Mouse (Mus musculus) frontal cortex, postnatal 25 days (tissue): ENCODE results near the gene Taf13.
A peak's percentile ranks its signal among the peaks of the same experiment; 100 is the strongest.
"Not testable (repeated sequence)": the region's sequence is repeated elsewhere in the genome, so short reads cannot be mapped to it uniquely, and the experiment has no call there.

Experiments
- DNase-seq, 2 experiments: peaks; one replicate each; pipeline ENCODE4 v3.0.0; 2022; ENCODE audit warnings: low spot score in 2 of 2

Taf13 gene

DNA sequence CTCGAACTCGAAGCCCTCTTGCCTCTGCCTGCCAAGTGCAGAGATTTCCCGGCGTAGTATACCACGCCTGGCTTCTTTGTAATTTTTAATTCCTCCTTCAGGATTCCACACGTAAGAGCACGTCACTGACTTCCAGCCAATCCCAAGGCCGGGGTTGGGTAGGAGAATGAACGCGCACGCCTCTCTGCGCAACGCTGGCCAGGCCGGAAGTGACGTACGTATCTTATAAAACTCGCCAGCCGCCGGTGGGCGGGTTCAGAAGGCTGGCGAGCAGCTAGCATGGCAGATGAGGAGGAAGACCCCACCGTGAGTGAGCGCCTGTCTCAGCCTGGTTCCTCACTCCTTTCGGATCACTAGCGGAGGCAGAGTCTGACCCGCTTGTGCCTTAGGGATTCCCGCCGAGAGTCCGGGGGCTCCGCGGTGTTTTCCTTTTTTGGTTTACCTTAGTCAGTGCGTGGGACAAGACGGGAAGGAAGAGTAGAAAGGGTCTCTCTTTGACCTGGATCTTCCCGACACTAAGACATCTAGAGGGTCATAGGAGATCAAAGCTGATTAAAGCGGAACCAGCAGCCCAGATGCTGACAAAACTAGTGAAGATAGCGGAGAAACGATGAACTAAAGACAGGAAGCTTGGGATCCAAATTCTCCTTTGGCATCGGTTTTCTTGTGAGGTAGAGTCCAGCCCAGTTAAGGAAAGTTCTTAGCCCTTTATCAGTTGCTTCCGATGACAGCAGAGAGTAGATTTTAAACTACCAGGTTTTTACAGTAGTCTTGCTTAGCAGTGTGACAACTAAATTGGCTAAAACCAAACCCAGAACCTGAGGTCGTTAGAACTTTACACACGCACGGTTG is at the start of gene Taf13:
Taf13 (plus strand) TSS at position 256 of the 852 bp plus-strand sequence.
- DNase-seq = peak; percentile 96 to 97

DNA sequence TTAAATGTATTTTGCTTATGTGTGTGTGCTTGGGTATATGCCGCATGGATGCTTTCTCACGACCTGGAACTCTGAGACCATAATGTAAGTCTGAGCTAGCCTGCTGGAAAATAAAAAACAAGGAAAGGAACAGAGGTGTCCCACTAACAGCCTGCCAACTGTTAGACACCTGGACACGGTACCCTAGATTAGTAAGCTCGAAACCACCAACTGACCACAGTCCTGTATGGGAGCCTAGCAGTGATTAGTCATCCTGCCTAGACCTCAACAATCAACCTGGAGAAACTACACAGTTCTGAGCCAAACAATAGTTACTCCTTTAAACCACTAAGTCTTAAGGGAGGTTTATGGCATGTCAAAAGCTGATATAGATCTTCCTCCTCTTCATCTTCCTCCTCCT is 48.1 kb upstream of the Taf13 start:
- no peak for DNase-seq

DNA sequence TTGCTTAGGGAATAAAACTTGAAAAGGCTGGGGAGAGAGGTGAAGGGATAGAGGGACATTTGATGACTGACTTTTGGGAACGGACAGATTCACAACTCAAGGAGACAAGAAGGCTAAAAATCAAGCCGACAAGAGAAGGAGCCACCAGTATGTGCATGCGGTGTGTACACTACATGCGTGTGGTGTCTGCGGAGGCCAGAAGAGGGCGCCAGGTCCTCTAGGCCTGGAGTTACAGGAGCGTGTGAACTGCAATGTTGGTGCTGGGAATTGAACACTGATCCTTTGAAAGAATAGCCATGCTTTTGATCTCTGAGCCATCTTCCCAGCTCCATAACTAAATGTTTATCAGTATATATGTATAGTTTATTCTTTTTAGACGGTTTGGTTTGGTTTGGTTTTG is 43.0 kb upstream of the Taf13 start:
- no peak for DNase-seq

DNA sequence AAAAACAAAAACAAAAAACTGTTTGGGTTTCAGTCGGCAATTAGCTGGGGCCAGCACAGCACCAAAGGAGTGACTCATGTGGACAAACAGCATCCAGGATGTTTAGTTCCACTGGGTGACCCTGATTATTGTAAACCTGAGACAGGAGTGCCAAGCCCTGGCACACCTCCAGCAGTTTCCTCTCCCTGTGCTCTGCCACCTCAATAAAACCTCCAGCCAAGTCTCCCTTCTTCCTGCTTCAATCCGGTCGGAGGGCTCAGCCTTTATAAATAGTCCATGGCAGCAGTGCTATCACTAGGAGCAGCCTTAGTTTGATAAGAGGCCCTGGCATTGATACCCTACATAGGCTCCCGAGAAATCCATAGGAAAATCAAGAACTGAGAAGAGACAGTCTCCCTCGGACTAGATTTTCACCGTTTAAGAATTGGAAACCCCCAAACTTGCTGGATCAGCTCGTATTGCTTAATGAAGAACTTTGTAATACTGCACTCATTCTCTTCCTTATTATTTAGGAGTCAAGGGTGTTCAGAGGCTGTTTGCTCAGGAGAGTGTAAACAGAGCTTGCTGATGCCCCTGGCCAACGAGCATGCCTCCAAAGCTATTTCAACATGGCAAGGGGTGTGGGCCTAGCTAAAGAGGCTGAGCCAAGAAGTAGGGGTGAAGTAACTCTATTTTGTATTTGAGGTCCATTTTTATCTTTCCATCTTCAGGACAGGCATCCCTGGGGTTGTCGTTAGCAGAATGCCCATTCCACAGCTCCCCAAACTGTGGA is 38.2 kb upstream of the Taf13 start:
- DNase-seq = no peak

DNA sequence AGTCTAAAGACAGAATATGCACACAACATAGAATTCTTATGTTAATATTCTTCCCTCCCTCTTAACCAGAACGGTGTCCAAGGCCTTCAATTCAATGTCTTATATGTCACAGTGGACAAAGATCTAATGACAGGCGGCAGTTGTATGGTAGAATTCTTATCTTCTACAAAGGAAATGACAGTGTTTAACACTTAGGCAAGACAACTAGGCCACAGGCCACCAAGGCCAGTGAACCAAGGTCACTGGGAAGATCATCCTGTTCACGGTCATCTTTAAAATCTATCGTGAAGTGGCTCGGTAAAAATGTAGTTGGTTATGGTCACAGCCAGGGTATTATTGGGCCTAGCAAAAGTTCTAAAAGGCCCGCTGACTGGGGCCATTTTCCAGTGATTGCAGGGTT is 37.5 kb upstream of the Taf13 start, which contains the start of gene 1700013F07Rik:
1700013F07Rik (plus strand) TSS at position 200 of the 400 bp plus-strand sequence.
- no peak for DNase-seq

DNA sequence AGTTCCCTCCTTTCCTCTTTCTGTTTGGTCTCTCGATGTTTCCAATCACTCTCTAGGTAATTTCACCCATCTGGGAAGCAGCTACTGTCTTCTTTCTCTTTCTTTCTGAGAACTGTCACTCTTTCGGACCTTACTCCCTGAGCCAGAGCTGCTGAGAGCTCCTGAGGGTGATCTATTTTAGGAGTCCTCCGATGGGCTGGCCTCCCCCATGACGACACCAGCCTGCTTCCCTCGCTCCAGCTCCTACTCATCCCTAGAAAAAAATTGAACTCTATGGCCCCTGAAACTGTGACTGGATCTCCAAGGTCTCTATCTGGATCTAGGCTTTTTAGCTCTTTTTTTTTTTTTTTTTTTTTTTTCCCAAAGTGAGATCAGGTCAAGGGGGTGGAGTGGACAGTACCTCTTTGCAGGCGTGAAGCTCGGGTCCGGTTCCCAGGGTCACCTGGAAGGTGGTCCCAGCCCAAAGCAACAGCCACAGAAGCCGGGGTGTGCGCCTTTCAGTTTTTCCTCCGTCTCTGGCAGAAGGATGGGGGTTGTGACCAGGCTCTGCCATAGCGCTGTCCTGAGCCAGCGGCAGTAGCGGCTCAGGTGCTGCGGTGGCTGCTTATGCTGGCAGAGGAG is 35.5 kb upstream of the Taf13 start:
- no peak for DNase-seq

DNA sequence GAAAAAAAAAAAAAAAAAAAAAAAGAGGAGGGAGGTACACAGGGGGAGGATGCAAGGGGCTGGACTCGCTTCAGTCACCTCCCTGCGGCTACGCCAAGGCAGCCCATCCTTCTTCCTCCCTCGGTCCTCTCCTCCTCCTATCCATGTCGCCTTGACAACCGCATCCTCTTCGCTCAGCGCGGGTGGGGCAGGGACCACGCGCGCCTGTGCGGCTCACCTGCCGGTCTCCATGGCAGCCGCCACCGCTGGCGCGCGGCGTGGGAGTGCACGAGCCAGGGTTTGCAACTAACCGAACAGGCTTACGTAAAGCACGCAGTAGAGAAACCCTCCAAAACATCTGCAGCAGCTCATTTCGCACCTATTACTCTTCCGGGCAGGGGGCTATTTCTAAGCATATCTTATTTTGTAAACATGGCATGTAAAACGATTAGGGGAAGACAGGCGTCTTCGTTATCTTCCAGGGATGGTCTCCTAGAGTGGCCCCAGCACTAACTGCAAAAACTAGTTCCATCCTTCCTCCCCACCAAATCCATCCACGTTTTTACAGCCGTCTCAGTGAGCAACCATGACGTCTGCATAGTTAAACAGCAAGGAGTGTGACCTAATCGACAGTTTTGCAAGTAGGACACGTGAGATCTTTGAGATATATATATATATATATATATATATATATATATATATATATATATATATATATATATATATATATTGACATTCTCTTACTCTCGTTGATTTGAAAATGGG is 34.8 kb upstream of the Taf13 start, which contains the start of gene 5330417C22Rik:
5330417C22Rik (minus strand) TSS at position 20 of the 744 bp plus-strand sequence.
- DNase-seq = peak; percentile 77 to 82

DNA sequence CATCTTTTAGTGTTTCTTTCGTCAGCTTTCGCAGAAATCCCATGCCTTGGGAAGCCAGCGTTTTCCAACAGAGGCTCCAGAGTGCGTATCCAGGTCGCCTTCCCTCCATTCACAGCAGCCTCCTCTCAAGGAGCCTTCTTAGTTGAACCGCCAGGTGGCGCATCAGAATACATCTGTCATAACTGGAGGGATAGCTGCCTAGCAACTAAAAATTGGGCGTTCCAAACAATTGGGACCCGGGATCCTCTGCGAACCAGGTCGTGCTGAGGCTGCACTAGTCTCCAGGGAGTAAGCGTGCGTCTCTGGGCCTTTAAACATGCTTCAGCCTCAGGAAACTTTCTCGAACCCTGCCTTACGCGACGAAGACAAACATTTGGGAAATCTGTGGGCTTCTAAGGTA is 34.2 kb upstream of the Taf13 start:
- peak; percentile 83 to 84 for DNase-seq

DNA sequence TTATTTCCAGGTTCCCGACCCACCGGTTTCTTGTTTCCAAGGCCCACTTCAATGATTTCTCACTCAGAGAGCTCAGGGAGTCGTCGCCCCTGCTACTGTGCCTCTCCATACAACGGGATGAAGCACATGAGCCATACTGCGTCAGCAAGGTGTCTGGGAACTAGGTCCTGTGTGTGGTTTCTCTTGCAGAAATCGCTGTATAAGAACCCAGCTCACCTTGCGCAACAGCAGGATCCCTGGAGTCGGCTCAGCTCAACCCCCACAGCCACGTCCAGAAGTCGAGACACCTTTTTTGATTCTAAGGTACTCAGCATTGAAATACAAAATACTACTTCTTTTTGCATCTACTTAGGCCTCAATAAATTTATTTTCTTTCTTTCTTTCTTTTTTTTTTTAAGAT is 29.2 kb upstream of the Taf13 start:
- DNase-seq = no peak

DNA sequence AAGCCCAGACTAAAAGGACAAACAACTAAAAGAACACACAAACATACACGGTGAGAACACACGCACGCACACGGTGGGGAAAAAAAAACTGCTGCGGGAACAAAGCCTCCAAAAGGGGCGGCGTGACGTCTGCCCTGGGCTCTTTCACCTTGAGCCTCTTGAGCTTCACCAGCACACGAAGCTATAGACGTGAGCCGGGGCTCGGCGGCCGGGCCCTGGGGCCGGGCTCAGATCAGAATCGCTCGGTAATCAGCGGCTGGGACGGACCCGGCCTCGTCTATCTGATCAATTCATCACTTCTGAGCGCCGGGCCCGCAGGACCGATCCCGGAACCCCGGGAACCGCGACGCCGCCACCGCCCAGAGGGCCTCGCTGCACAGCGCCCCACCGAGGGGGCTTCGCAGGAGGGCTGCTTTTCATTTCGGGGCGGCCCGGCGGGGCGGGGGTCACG is 17.4 kb upstream of the Taf13 start:
- DNase-seq = peak in 1 of 2 experiments; percentile 19

DNA sequence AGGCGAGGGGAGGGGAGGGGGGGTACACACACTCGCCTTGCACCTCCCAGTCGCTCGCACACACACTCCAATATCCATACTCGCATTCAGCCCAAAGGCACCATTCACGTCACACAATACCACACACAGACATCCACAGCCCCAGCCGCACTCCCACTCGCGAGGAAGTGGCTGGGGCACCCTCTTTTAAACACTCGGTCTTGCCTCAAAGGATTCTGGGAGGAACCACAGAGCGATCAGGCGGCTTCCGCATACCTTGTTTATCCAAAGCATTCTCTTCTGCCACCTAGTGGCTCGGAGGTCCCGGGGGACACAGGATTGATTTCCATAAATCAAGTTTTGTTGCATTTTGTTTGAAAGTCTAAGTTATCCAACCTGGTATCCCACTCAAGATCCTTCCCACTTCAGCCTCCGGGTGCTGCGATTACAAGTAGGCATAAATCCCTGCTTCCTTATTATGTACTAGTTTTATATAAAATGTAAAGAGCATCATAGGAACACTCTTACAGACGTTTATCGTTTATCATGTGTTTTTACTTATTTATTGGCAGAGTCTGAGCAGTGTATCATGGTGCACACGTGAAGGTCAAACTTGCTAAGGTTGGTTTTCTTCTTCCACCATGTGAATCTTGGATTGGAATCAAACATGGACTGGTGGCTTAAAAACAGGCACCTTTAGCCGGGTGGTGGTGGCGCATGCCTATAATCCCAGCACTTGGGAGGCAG is 16.7 kb upstream of the Taf13 start:
- DNase-seq = peak; percentile 90 to 95

DNA sequence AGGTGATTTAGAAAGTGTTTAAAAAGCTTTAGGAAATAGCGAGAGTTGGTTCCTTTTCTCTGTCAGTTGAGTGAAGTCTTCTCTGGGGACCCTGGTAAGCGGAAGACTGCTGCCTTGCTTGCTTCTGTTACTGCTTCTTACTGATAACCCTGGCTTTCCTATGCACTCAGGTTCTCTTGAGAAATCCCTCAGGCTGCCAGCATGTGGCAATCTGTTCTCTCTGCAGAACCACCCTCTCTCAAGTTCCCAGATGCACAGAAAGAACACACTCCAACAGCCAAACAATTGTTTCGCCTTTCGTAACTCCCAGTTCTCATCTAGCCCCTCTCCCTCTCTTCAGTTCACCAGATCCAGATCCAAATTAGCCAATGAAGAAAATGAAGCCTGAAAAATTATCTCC is 13.6 kb upstream of the Taf13 start:
- DNase-seq = no peak

DNA sequence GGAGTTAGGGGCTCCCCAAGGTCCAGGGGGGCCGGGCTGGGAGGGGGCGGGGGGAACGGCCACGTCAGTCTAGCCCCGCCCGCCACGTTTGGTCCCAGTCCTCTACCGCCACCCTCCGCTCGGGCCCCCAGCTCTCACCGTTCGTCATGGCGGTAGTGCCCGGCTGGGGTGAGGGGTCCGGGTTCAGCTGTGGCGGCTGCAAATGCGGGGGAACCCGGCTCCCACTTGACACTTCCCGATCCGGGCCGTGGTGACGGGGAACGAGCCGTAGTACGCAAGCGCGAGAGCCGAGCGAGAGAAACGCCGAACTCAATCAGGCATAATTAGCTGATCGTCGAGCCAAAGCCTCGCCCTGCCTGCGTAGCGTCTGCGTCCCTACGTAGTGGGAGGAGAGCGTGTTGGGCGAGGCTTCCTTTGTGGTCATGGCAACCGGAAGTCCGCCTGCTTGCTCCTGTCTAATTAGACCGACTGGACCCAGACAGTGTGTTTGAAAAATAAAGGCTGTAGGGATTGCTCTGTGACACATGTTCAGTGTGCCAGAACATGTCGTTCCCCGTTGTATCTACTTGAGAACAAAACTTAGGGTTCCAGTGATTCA is 9.3 kb upstream of the Taf13 start, which contains the start of gene Tmem167b:
Tmem167b (minus strand) TSS at position 334 of the 598 bp plus-strand sequence.
- peak; percentile 97 for DNase-seq

DNA sequence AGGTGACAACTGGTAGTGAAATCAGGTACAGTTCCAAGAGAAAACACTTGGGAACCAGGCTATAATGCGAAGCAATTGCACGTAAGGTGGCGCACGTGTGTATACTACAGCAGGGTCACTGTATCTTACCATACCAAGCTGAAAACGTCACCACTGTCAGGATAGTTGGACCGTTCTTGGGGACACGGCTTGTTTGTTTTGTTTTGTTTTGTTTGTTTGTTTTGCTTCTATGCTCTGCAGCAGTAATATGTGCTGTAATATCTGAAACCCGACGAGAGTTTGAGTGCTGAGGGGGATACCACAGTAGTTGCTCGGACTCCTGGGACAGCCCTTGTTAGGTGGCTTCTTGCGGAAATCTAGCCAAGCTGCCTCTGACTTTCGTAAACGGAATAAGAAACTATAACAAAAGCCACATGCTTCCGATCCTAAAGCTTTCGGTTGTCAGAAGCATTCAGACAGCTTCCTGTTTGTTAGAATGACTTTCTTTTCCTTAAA is 8.7 kb upstream of the Taf13 start:
- no peak for DNase-seq

DNA sequence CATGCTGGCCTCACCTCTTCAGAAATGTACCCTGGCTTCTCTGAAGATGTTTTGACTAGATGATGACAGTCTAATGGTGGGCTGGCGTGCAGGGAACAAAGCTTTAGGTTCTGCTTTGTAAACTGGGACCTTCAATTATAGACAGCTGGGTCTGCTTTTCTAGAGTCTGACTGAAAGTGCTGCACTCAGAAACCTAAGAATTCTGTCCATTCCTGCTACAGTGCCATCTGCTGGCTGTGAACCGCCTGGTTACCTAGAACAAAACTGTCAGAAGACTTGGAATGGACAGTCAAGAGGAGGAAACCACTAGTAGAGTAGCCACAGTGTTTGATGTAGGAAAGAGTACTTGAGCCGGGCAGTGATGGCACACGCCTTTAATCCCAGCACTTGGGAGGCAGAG is 8.2 kb upstream of the Taf13 start:
- peak; percentile 71 to 72 for DNase-seq

DNA sequence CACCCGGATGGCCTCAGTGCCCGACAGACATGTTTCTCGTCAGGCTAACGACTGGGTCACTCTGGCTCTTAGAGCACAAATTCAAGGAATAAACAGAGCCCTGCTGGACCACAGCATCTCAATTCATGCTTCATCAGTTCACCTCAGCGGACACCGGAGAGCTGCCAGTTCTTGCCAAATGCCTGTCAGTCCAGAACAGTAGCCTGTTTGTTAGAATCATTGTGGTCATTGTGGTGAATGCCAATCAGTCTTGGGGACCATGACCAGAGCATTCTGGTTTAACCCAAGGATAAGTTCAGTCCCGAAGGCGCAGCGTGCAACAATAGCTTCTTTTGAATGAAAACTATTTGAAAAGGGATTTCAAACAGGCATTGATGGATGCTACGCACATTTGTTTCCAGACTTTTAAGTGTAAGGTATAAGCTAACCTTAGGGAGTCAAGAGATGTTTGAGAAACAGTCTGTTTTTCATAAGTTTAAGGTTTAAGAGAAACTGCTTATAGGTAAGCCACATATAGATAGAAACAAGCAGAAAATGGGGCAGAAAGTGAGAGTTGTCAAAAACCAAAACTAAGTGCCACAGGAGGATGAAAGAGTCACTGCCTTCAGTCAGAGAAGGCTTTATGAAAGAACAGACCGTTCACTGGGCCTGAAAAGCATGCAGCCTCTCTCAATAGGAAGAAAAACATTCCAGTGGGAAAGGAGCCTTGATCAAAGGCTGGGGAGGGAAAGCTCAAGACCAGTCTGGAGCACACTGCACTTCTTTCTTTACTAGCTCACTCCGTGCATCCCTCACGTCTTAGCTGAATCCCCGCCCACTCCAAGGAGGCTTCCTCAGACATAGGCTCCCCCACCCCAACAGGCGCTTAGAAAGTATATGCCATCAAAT is 3.3 kb upstream of the Taf13 start:
- DNase-seq = no peak

DNA sequence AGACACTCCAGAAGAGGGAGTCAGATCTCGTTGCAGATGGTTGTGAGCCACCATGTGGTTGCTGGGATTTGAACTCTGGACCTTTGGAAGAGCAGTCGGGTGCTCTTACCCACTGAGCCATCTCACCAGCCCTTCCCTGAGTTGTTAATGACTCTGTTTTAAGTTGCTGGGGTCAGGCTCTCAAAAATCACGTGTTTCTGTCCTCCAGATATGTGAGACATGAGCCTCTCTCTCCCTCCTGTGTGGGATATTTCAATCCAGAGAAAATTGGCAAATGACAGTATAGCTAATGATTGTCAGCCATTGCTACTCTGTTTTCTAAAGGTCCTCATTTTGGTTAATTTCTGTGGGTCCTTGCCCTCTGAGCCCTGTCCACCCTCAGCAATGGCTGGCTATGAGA is 1.9 kb upstream of the Taf13 start:
- not testable (repeated sequence) for DNase-seq

DNA sequence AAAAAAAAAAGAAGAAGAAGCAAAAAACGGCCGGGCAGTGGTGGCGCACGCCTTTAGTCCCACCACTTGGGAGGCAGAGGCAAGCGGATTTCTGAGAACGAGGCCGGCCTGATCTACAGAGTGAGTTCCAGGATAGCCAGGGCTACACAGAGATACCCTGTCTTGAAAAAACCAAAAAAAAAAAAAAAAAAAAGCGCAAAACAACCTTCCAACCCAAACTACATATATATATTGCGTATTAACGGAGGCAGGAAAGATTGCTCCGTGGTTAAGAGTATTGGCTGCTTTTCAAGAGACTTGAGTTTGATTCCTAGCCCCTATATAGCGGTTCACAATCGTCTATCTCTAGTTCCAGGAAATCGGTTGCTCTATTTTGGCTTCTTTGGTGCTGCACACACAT is 685 bp upstream of the Taf13 start:
- no peak for DNase-seq
